Mouse (Mus musculus): ENCODE results near the gene Nfatc2ip.
A peak's percentile ranks its signal among the peaks of the same experiment; 100 is the strongest.

Nfatc2ip gene

DNA sequence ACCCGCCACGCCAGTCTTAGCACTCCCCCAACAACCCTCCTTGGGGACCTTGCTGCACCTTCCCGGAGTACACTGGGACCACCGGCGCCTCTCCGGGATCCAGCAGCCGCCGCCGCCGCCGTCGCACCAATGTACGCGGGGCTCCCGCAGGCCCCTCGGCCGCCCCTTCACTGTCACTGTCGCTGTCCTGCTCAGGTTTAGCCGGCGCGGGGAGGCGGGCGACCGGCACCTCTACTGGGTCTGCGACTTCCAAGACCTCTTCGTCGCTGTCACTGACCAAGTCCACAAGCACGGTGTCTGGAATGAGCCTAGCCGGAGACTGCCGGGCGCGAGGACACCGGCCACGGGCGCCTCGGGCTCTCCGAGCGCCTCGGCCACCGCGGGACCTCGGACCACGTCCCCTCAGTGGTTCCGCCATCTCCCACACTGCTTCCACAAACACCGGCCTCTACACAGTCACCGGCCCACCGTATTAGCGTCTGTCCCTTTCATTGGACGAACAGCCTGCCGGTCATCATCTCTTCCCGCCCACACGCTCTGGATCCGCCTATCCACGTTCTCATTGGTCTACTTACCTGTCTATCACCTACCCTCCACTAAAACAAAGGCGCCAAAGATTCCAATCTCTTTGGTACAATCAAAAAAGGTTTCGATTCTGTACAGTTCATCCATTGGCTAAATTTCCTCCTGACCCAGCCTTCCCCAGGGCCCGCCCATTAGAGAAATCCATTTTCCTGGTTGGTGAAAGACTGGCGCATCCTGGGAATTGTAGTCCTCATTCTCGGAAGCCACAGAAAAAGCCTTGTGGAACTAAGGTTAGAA is at the start of gene Nfatc2ip:
Gene Nfatc2ip, minus strand, starts transcription at position 440 of the 822 bp plus-strand sequence.
- no peaks in the 10 kb centered on the region for H3K36me3 ChIP-seq (ENCODE audit: control insufficient read depth, insufficient read depth, low read length, poor library complexity, severe bottlenecking)
- peak; percentile 99 for DNase-seq (ENCODE audit: low read depth, low spot score)
- H3K27me3 ChIP-seq (ENCODE audit: control insufficient read depth, insufficient read depth, low read length, poor library complexity, severe bottlenecking): no peaks in the 10 kb centered on the region

DNA sequence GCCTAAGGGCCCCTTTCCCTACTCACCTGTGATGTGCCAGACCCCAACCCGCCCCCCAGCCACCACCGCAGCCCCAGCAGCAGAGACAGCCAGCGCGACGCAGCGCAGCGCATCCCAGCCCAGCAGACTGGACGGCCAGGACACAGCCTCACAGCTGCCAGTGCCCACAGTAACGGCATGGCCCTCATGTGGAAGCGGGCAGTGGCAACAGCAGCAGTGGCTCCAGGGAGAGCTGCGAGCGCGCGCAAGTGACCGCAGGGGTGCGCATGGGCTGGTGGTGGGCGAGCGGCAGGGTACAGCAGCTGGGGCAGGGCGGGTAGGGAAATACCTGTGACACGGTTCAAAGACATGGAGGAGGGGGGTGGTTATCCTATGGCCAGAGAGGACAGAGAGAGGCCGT is 49.7 kb upstream of the Nfatc2ip start:
- Histone ChIP-seq H3K36me3 (ENCODE audit: control insufficient read depth, insufficient read depth, low read length, poor library complexity, severe bottlenecking) (peaks cover 18% of the 10 kb centered on the region), H3K27me3 (ENCODE audit: control insufficient read depth, insufficient read depth, low read length, poor library complexity, severe bottlenecking) (no peaks in the 10 kb centered on the region)
- no peak for DNase-seq (ENCODE audit: low read depth, low spot score)

DNA sequence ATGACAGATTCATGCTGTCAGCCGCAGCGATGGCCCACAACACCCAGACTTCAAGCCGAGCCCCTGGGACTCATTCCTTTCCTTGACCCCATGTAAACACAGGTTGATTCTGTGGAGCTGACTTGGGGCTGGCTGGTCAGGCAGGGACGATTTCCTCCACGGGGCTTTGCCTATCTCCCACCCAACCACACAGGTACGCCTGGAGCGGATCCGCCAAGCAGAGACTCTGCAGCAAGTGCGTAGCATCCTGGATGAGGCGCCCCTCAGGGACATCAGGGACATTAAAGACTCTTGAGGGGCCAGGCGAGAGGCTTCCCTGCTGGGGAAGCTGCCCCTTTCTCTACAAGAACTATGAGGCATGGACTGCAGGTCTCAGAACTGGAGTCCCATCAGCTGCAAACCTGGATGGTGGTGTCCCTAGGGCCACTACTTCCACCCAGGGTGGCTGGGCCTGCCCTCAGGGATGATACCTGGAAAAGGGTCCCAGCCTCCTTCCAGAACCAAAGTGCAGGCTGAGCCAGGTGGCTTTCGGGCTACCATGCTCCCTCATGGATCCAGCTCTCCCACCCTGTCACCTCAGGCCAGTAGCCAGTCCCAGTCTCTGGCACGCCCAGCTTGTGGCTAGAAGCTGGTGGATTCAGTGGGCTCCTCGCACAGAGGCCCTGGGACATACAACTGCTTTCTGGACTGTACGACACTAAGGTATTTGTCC is 48.7 kb upstream of the Nfatc2ip start:
- Histone ChIP-seq H3K36me3 (ENCODE audit: control insufficient read depth, insufficient read depth, low read length, poor library complexity, severe bottlenecking) (peaks cover 20% of the 10 kb centered on the region), H3K27me3 (ENCODE audit: control insufficient read depth, insufficient read depth, low read length, poor library complexity, severe bottlenecking) (no peaks in the 10 kb centered on the region)
- no peak for DNase-seq (ENCODE audit: low read depth, low spot score)

DNA sequence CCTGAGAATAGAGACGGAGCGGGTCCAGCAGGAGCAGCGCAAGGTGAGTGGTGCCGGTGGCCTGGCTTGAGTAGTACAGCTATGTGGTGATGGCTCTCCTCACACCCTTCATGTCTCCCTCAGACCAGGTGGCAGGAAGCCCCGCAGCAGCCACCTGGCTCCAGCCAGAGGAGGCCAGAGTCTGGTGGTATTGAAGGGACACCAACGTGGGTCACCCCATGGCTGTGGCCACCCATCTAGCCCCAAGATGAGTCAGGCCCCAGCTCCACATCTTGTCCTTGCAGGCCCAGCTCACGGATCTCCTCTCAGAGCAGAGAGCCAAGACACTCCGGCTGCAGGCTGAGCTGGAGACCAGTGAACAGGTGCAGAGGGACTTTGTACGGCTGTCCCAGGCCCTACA is 48.0 kb upstream of the Nfatc2ip start:
- no peaks in the 10 kb centered on the region for H3K27me3 ChIP-seq (ENCODE audit: control insufficient read depth, insufficient read depth, low read length, poor library complexity, severe bottlenecking)
- H3K36me3 ChIP-seq (ENCODE audit: control insufficient read depth, insufficient read depth, low read length, poor library complexity, severe bottlenecking): peaks cover 22% of the 10 kb centered on the region
- no peak for DNase-seq (ENCODE audit: low read depth, low spot score)

DNA sequence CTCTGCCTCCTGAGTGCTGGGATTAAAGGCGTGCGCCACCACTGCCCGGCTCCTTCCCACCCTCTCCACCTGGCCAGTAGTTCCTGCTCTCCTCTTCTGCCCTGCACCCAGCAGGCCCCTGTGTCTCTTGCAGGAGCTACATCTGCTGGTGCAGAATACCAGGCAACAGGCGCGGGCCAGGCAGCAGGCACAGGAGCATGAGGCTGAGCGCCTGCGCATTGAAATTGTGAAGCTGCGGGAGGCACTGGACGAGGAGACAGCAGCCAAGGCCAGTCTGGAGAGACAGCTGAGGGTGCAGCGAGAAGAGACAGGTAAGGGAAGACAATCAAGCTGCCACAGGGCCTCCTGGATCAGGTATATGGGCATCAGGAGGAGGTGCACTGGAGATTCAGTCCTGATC is 47.5 kb upstream of the Nfatc2ip start:
- DNase-seq (ENCODE audit: low read depth, low spot score): no peak
- H3K27me3 ChIP-seq (ENCODE audit: control insufficient read depth, insufficient read depth, low read length, poor library complexity, severe bottlenecking): no peaks in the 10 kb centered on the region
- H3K36me3 ChIP-seq (ENCODE audit: control insufficient read depth, insufficient read depth, low read length, poor library complexity, severe bottlenecking): peaks cover 25% of the 10 kb centered on the region

DNA sequence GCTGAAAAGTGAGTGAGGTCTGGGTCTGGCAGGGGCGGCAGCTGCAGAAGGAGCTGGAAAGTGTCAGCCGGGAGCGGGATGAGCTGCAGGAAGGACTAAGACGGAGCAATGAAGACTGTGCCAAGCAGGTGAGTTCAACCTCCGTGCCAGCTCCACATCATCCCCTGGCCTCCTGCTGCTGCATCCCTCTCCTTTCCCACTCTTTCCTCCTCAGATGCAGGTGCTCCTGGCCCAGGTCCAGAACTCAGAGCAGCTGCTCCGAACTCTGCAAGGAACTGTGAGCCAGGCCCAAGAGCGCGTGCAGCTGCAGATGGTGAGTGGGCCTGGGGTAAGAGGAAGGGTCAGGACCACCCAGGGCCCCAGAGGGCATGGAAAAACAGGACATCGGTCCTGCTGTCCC is 43.6 kb upstream of the Nfatc2ip start:
- no peak for DNase-seq (ENCODE audit: low read depth, low spot score)
- Histone ChIP-seq H3K27me3 (ENCODE audit: control insufficient read depth, insufficient read depth, low read length, poor library complexity, severe bottlenecking) (no peaks in the 10 kb centered on the region), H3K36me3 (ENCODE audit: control insufficient read depth, insufficient read depth, low read length, poor library complexity, severe bottlenecking) (peaks cover 27% of the 10 kb centered on the region)

DNA sequence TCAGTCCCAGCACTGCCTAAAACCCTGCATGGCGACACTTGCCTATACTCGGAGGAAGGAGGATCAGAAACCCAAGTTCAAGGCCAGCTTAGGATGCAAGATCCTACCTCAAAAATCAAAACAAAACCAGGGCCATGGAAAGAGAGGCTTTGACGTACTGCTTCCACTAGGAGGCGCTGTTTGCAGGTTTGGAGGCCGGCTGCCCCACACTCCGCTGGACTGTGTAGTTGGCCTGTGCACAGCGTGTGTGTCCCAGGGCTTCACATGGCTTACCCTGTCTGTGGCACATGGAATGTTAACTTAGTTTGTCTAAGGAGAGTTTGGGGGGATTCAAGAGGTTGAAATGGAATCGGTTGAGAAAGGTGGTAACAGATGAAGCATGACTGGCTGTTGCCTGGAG is 40.3 kb upstream of the Nfatc2ip start:
- H3K36me3 ChIP-seq (ENCODE audit: control insufficient read depth, insufficient read depth, low read length, poor library complexity, severe bottlenecking): peaks cover 24% of the 10 kb centered on the region
- DNase-seq (ENCODE audit: low read depth, low spot score): peak; percentile 82
- H3K27me3 ChIP-seq (ENCODE audit: control insufficient read depth, insufficient read depth, low read length, poor library complexity, severe bottlenecking): no peaks in the 10 kb centered on the region

DNA sequence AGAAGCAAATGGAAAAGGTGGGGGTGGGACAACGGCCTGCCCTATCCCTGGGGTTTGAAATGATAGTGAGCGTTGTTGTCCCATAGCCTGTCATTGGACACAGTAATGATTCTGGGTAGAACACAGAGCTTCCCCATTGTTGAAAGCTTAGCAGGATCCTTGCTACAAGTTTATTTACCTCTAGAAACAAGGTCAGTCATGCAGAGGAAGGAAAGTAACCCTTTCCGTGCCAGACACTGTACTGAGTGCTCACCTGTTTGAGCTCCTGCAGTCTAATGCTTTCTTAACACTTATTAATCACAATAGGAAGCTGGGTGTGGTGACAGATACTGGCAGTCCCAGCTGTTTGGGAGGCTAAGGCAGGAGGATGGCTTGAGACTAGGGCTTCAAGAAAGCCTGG is 39.3 kb upstream of the Nfatc2ip start:
- no peak for DNase-seq (ENCODE audit: low read depth, low spot score)
- Histone ChIP-seq H3K27me3 (ENCODE audit: control insufficient read depth, insufficient read depth, low read length, poor library complexity, severe bottlenecking) (no peaks in the 10 kb centered on the region), H3K36me3 (ENCODE audit: control insufficient read depth, insufficient read depth, low read length, poor library complexity, severe bottlenecking) (peaks cover 22% of the 10 kb centered on the region)

DNA sequence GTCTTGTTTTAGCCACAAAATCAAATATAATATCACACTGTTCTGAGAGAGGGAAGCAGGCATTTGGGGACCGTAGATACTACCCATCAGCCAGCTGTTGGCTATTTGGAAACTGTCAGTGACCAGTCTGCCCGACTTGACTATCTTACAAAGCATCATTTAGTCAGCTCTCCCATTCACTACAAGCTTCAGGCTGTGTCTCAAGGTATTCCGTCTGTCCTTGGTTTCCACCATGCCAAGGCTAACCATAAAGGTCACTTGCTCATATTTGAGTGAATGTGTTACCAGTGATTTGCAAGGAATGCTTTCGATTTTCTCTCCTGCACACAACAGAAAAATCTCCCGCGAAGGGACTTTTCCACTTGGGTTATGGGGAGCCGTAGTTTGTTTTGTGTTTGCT is 38.2 kb upstream of the Nfatc2ip start:
- Histone ChIP-seq H3K36me3 (ENCODE audit: control insufficient read depth, insufficient read depth, low read length, poor library complexity, severe bottlenecking) (peaks cover 18% of the 10 kb centered on the region), H3K27me3 (ENCODE audit: control insufficient read depth, insufficient read depth, low read length, poor library complexity, severe bottlenecking) (no peaks in the 10 kb centered on the region)
- no peak for DNase-seq (ENCODE audit: low read depth, low spot score)

DNA sequence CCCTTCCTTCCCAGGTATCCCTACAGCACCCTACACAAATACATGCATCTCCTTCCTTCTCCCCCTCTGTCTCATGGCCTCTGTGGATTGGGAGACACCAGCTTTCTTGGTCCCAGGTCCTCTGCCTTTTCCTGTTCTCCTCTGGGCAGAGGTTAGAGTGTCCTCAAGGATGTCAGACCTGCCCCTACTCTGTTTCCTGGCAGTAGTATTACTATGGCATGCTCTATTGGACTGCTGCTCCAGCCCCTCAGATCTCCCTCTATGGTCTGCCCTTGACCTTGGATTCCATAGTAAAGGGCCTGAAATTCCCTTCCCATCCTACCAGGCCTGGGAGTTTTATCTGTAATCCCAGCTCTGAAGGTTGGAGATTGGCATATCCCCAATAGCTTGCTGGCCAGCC is 33.6 kb upstream of the Nfatc2ip start:
- no peaks in the 10 kb centered on the region for H3K27me3 ChIP-seq (ENCODE audit: control insufficient read depth, insufficient read depth, low read length, poor library complexity, severe bottlenecking)
- DNase-seq (ENCODE audit: low read depth, low spot score): no peak
- H3K36me3 ChIP-seq (ENCODE audit: control insufficient read depth, insufficient read depth, low read length, poor library complexity, severe bottlenecking): peaks cover 7% of the 10 kb centered on the region; the same call in 1 of the 2 replicates

DNA sequence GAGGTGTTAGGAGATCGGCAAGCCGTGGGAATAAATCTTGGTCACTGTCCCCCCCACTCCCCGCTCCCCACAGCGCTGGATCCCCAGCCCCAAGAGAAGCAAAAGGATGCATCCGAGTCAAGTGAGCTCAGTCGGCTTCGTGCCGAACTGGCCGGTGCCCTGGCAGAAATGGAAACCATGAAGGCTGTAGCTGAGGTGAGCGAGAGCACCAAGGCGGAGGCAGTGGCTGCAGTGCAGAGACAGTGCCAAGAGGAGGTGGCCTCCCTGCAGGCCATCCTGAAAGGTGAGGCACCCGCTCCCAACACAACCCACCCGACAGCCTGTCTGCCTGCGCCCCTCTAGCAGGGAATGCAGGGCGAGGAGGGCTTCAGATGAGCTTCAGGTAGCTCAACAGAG is 33.0 kb upstream of the Nfatc2ip start:
- Histone ChIP-seq H3K36me3 (ENCODE audit: control insufficient read depth, insufficient read depth, low read length, poor library complexity, severe bottlenecking) (peaks cover 3% of the 10 kb centered on the region; the same call in 1 of the 2 replicates), H3K27me3 (ENCODE audit: control insufficient read depth, insufficient read depth, low read length, poor library complexity, severe bottlenecking) (no peaks in the 10 kb centered on the region)
- DNase-seq (ENCODE audit: low read depth, low spot score): no peak

DNA sequence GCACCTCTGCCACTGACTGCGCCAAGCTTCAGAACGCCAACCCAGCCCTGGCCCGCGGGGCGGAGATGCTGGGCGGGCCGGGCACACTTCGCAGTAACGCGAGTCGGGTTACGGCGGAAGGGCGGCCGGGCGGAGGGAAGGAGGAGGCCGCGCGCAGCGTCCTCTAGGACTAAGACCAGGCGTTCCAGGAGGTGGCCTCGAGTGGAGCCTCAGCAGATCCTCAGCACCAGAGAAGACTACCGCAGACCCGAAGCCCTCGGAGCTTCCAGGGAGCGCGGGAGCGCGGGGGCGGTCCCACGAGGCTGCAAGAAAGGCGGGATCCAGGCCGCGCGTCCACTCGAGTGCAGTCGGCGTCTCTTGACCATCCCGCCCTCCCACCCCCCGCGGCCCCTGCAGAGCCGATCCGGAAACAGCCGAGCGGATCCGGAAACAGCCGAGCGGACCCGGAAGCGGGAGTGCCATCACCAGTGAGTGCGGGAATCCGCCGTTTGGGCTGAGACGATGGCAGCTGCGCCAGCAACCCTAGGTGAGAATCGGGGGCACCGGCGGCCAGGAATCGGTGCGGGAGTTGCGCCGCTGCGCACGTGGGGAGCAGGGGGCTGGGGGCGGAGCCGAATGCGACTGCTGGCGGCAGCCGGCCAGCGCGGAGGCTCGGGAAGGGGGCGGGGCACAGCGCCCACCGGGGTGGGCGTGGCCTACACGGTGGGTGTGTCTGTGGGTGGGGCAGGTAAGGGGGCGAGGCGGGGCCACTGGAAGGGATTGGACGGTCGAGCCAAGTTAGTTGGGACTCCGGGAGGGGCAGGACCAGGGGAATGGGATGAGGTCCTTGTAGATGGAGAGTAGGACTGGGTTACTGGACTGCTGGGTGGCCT is 32.3 kb upstream of the Nfatc2ip start, which contains the start of gene Rabep2:
Gene Rabep2, plus strand, starts transcription at position 129 of the 872 bp plus-strand sequence.
- Histone ChIP-seq H3K27me3 (ENCODE audit: control insufficient read depth, insufficient read depth, low read length, poor library complexity, severe bottlenecking) (no peaks in the 10 kb centered on the region), H3K36me3 (ENCODE audit: control insufficient read depth, insufficient read depth, low read length, poor library complexity, severe bottlenecking) (peaks cover 3% of the 10 kb centered on the region; the same call in 1 of the 2 replicates)
- peak; percentile 88 for DNase-seq (ENCODE audit: low read depth, low spot score)

DNA sequence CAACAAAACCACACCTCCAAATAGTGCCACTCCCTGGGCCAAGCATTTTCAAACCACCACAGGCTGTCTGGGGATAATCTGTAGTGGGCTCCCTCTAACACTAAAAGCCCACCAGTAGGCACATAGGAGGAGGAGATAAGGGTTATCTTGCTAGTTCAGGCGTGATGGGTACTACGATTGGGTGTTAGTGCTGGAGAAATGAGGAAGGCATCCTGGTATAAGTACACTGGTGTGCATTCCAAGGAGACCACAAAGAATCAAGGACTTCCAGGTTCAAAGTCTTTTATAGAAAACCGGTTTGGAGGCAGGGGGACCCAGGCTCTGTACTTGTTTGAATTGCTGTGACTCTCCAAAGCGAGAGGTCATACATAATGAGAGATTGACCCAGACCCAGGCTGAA is 31.6 kb upstream of the Nfatc2ip start:
- Histone ChIP-seq H3K36me3 (ENCODE audit: control insufficient read depth, insufficient read depth, low read length, poor library complexity, severe bottlenecking) (peaks cover 3% of the 10 kb centered on the region; the same call in 1 of the 2 replicates), H3K27me3 (ENCODE audit: control insufficient read depth, insufficient read depth, low read length, poor library complexity, severe bottlenecking) (no peaks in the 10 kb centered on the region)
- DNase-seq (ENCODE audit: low read depth, low spot score): no peak

DNA sequence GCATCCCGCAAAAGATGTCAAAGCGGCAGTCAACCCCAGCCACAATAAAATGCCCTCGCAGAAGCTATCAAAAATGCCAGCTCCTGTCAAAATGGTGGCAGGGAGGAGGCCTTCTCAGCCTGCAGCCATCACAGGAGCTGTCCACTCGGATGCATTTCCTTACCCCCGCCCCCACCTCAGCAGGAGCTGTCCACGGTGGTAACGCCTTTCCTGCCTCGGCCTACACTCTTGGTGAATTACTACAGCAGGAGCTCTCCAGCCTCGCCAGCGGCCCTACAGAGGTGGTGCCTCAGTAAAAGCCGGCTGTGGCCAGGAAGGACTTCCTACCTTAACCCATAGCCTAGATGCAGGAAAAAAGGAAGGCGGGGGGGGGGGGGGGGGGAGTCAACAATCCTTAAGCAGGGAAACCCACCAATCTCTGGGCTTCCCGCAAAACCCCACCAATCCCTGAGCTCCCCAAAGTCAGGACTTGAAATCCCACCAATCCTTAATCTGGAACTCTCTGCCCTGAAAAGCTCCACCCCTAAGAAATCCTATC is 30.9 kb upstream of the Nfatc2ip start:
- Histone ChIP-seq H3K36me3 (ENCODE audit: control insufficient read depth, insufficient read depth, low read length, poor library complexity, severe bottlenecking) (peaks cover 3% of the 10 kb centered on the region; the same call in 1 of the 2 replicates), H3K27me3 (ENCODE audit: control insufficient read depth, insufficient read depth, low read length, poor library complexity, severe bottlenecking) (no peaks in the 10 kb centered on the region)
- no peak for DNase-seq (ENCODE audit: low read depth, low spot score)

Data from splenic B cell, adult 2 months (primary cell).